ENCODE assay signal across 13 mouse cellular contexts in the genomic region with DNA sequence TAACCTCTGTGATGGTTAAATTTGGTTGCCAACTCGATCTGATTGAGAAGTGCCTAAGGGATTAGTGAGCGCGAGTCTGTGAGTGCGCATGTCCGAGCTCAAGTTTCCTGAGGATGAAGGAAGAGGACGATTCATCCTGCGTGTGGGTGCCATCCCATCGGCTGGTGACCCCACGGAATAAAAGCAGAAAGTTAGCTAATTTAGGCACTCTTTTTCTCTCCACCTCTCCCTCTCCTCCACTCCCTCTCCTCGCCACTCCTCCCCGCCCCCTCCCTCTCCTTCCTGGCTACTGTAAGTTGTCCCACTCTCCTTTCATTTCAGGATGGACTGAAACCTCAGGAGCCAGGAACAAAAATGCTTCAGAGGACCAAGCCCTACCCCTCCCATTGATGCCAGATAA.
DNase-seq lines count a peak whose midpoint lies in the region; ATAC-seq and TF ChIP-seq lines count a peak whose summit lies in the region.
"Had no signal": no experiment of that assay in that cellular context is flagged by ENCODE, and none has a peak within 500 bp of the region (broad histone marks: within the 10 kb centered on the region; RNA-seq: fewer than 3 reads in every experiment).

No protein-coding gene starts in this region.

- ATAC-seq in forebrain, embryonic 14.5 days = no peak
- ATAC-seq in forebrain, embryonic 15.5 days (replicated peaks) = no peak
- no peak for ATAC-seq in kidney, embryonic 14.5 days (ENCODE audit: low FRiP score, low TSS enrichment)
- no peak for ATAC-seq in midbrain, postnatal 0 days (ENCODE audit: low FRiP score)
- no peak for ATAC-seq in midbrain, embryonic 13.5 days
- ATAC-seq in neural tube, embryonic 14.5 days (ENCODE audit: low read depth) = no peak

- 22% methylated on average over 11 of the region's 11 CpGs for WGBS in forebrain, embryonic 14.5 days
- WGBS in forebrain, embryonic 15.5 days = no CpG with 5 or more reads among the region's 11 CpGs
- WGBS in kidney, embryonic 14.5 days = 14% methylated on average over 11 of the region's 11 CpGs
- 29% methylated on average over 11 of the region's 11 CpGs for WGBS in midbrain, postnatal 0 days
- no CpG with 5 or more reads among the region's 11 CpGs for WGBS in midbrain, embryonic 13.5 days
- WGBS in neural tube, embryonic 14.5 days = 31% methylated on average over 11 of the region's 11 CpGs

- TF ChIP-seq CTCF in midbrain, postnatal 0 days (IDR thresholded peaks at IDR 0.05) = no peak

- H3K4me1 ChIP-seq in forebrain, embryonic 14.5 days (ENCODE audit: control insufficient read depth, insufficient read depth, low read length) = no peaks in the 10 kb centered on the region
- no peaks in the 10 kb centered on the region for H3K4me1 ChIP-seq in forebrain, embryonic 15.5 days
- 0 out of 2 replicates have a peak, but pooled peaks cover 3% of the 10 kb centered on the region for H3K4me1 ChIP-seq in kidney, embryonic 14.5 days (ENCODE audit: control insufficient read depth, insufficient read depth, low read length)
- H3K4me1 ChIP-seq in midbrain, postnatal 0 days (ENCODE audit: insufficient read depth, low read length) = no peaks in the 10 kb centered on the region
- H3K4me1 ChIP-seq in midbrain, embryonic 13.5 days (replicated peaks) = no peaks in the 10 kb centered on the region
- no peaks in the 10 kb centered on the region for H3K4me1 ChIP-seq in neural tube, embryonic 14.5 days (ENCODE audit: control insufficient read depth, insufficient read depth, low read length)
- H3K4me1 ChIP-seq: forebrain, embryonic 10.5 days had no signal

- H3K36me3 ChIP-seq in forebrain, embryonic 14.5 days (ENCODE audit: control insufficient read depth, insufficient read depth, low read length) = no peaks in the 10 kb centered on the region
- no peaks in the 10 kb centered on the region for H3K36me3 ChIP-seq in forebrain, embryonic 15.5 days
- H3K36me3 ChIP-seq in kidney, embryonic 14.5 days (ENCODE audit: control insufficient read depth, insufficient read depth, low read length) = no peaks in the 10 kb centered on the region
- no peaks in the 10 kb centered on the region for H3K36me3 ChIP-seq in midbrain, postnatal 0 days (ENCODE audit: insufficient read depth, low read length)
- no peaks in the 10 kb centered on the region for H3K36me3 ChIP-seq in midbrain, embryonic 13.5 days
- no peaks in the 10 kb centered on the region for H3K36me3 ChIP-seq in neural tube, embryonic 14.5 days (ENCODE audit: control insufficient read depth, insufficient read depth, low read length)
- H3K36me3 ChIP-seq: forebrain, embryonic 10.5 days had no signal

- H3K4me3 ChIP-seq in forebrain, embryonic 14.5 days (ENCODE audit: low read depth, low read length) = no peak overlapping the region
- no peak overlapping the region for H3K4me3 ChIP-seq in forebrain, embryonic 15.5 days
- peak overlapping the region; percentile 19 for H3K4me3 ChIP-seq in kidney, embryonic 14.5 days (ENCODE audit: low read length)
- peak overlapping the region; percentile 8; the same call in 1 of the 2 replicates for H3K4me3 ChIP-seq in midbrain, postnatal 0 days (ENCODE audit: low read depth, low read length)
- H3K4me3 ChIP-seq in midbrain, embryonic 13.5 days (replicated peaks) = no peak overlapping the region
- H3K4me3 ChIP-seq in neural tube, embryonic 14.5 days (ENCODE audit: low read depth, low read length) = no peak overlapping the region
- H3K4me3 ChIP-seq: forebrain, embryonic 10.5 days had no signal

- H3K9me3 ChIP-seq in forebrain, embryonic 14.5 days (replicated peaks; ENCODE audit: control insufficient read depth, low read length) = no peaks in the 10 kb centered on the region
- H3K9me3 ChIP-seq in forebrain, embryonic 15.5 days = no peaks in the 10 kb centered on the region
- no peaks in the 10 kb centered on the region for H3K9me3 ChIP-seq in kidney, embryonic 14.5 days (ENCODE audit: control insufficient read depth, low read length)
- H3K9me3 ChIP-seq in midbrain, postnatal 0 days (ENCODE audit: low read length) = no peaks in the 10 kb centered on the region
- no peaks in the 10 kb centered on the region for H3K9me3 ChIP-seq in midbrain, embryonic 13.5 days
- no peaks in the 10 kb centered on the region for H3K9me3 ChIP-seq in neural tube, embryonic 14.5 days (ENCODE audit: control insufficient read depth, low read length)
- H3K9me3 ChIP-seq: forebrain, embryonic 10.5 days had no signal

- intact Hi-C loops in left cerebral cortex, postnatal 36 days (cut with DNase I) = no loop called here

- H3K27ac ChIP-seq in forebrain, embryonic 14.5 days (ENCODE audit: low read depth, low read length) = no peak overlapping the region
- H3K27ac ChIP-seq in forebrain, embryonic 15.5 days (replicated peaks) = no peak overlapping the region
- no peak overlapping the region for H3K27ac ChIP-seq in kidney, embryonic 14.5 days (ENCODE audit: low read depth, low read length)
- H3K27ac ChIP-seq in midbrain, postnatal 0 days (ENCODE audit: low read depth, low read length) = no peak overlapping the region
- H3K27ac ChIP-seq in midbrain, embryonic 13.5 days = no peak overlapping the region
- H3K27ac ChIP-seq in neural tube, embryonic 14.5 days (ENCODE audit: low read depth, low read length) = no peak overlapping the region
- H3K27ac ChIP-seq: forebrain, embryonic 10.5 days had no signal

- no peaks in the 10 kb centered on the region for H3K27me3 ChIP-seq in forebrain, embryonic 14.5 days (replicated peaks; ENCODE audit: control insufficient read depth, insufficient read depth, low read length)
- H3K27me3 ChIP-seq in forebrain, embryonic 15.5 days = no peaks in the 10 kb centered on the region
- no peaks in the 10 kb centered on the region for H3K27me3 ChIP-seq in kidney, embryonic 14.5 days (ENCODE audit: control insufficient read depth, insufficient read depth, low read length)
- H3K27me3 ChIP-seq in midbrain, postnatal 0 days (ENCODE audit: insufficient read depth, low read length) = no peaks in the 10 kb centered on the region
- no peaks in the 10 kb centered on the region for H3K27me3 ChIP-seq in midbrain, embryonic 13.5 days
- H3K27me3 ChIP-seq in neural tube, embryonic 14.5 days (ENCODE audit: control insufficient read depth, insufficient read depth, low read length) = no peaks in the 10 kb centered on the region

- DNase-seq in forebrain, embryonic 14.5 days (ENCODE audit: low spot score) = no peak
- DNase-seq in kidney, postnatal 14 days = no peak
- no peak for DNase-seq in midbrain, postnatal 0 days (ENCODE audit: low spot score)
- no peak for DNase-seq in left cerebral cortex, postnatal 36 days (ENCODE audit: low spot score in 2 of 2)
- DNase-seq: adrenal gland, adult 8-10 months; kidney, adult 8-10 months; lung, postnatal 4 days; thymus, postnatal 25 days had no signal

- no peak overlapping the region for H3K9ac ChIP-seq in forebrain, embryonic 14.5 days (ENCODE audit: low read length)
- no peak overlapping the region for H3K9ac ChIP-seq in forebrain, embryonic 15.5 days (replicated peaks)
- H3K9ac ChIP-seq in kidney, embryonic 14.5 days (ENCODE audit: low read depth, low read length) = no peak overlapping the region
- no peak overlapping the region for H3K9ac ChIP-seq in midbrain, postnatal 0 days (replicated peaks; ENCODE audit: low read length, poor library complexity, severe bottlenecking)
- no peak overlapping the region for H3K9ac ChIP-seq in midbrain, embryonic 13.5 days (replicated peaks)
- no peak overlapping the region for H3K9ac ChIP-seq in neural tube, embryonic 14.5 days (replicated peaks; ENCODE audit: low read depth, low read length)

- H3K4me2 ChIP-seq in forebrain, embryonic 14.5 days (ENCODE audit: low read length) = peak overlapping the region; percentile 42
- H3K4me2 ChIP-seq in forebrain, embryonic 15.5 days (replicated peaks) = no peak overlapping the region
- peak overlapping the region; percentile 40 for H3K4me2 ChIP-seq in kidney, embryonic 14.5 days (replicated peaks; ENCODE audit: low read depth, low read length)
- H3K4me2 ChIP-seq in midbrain, postnatal 0 days (ENCODE audit: low read depth, low read length, poor library complexity, severe bottlenecking) = peak overlapping the region; percentile 23
- H3K4me2 ChIP-seq in midbrain, embryonic 13.5 days (replicated peaks) = no peak overlapping the region
- H3K4me2 ChIP-seq in neural tube, embryonic 14.5 days (ENCODE audit: low read depth, low read length) = peak overlapping the region; percentile 24; the same call in 1 of the 2 replicates

Comparison
In these comparisons a context has a peak if more than half of its experiments do, and no peak if none do; other contexts are left out.
1. H3K4me2 ChIP-seq: peak in forebrain, embryonic 14.5 days (single experiment), kidney, embryonic 14.5 days (single experiment), midbrain, postnatal 0 days (single experiment) and neural tube, embryonic 14.5 days (single experiment); none in forebrain, embryonic 15.5 days (single experiment) and midbrain, embryonic 13.5 days (single experiment).
2. H3K4me3 ChIP-seq: peak in kidney, embryonic 14.5 days (single experiment) and midbrain, postnatal 0 days (single experiment); none in forebrain, embryonic 14.5 days (single experiment), forebrain, embryonic 15.5 days (single experiment), midbrain, embryonic 13.5 days (single experiment) and neural tube, embryonic 14.5 days (single experiment).